Mouse (Mus musculus) cerebellum, adult 2 months (tissue): ENCODE results near the gene Tmem11.

Source experiments
- CTCF ChIP-seq: fragments of 200-500 bp; IDR thresholded peaks from 2 replicates; pipeline ENCODE4 v1.5.1; 2011; ENCODE audit warnings: low read depth, mild to moderate bottlenecking, control low read depth, low read length, moderate library complexity, borderline replicate concordance; ENCODE audit not compliant: insufficient read depth
- POLR2A ChIP-seq: fragments of 200-500 bp; IDR thresholded peaks from 2 replicates; pipeline ENCODE4 v1.6.1; 2011; ENCODE audit warnings: low read length, control low read depth, borderline replicate concordance; ENCODE audit not compliant: insufficient read depth

GRCm38 (mm10) chr11:60913301-60914196 lies 34.5 kb upstream of the Tmem11 start:
- TF ChIP-seq CTCF, result no peak
- peak; percentile 56 for TF ChIP-seq POLR2A
